Mouse (Mus musculus) hindbrain, embryonic 14.5 days (tissue): ENCODE results near the gene Fndc8. TPM values are rescaled to one million over a fixed set of nuclear protein-coding genes. Genes with fewer than 3 reads are reported as not detected.
"Not testable (repeated sequence)": the region's sequence is repeated elsewhere in the genome, so short reads cannot be mapped to it uniquely, and the experiment has no call there.

Source experiments
- ATAC-seq: fragments of 200-750 bp; cut with Nextera tagmentation; 2 replicates; pipeline ENCODE4 v1.8.0; 2017; ENCODE audit warnings: moderate number of reproducible peaks, mild to moderate bottlenecking, moderate TSS enrichment, moderate library complexity; ENCODE audit not compliant: low FRiP score
- DNase-seq: peaks from one replicate; pipeline ENCODE4 v3.0.0-alpha.2; 2015; ENCODE audit warnings: low spot score
- H3K27ac ChIP-seq: fragments of 300-500 bp; sonication (generic); 2 replicates; pipeline ENCODE4 v1.5.1; 2014; ENCODE audit warnings: mild to moderate bottlenecking, moderate library complexity
- H3K27me3 ChIP-seq: fragments of 300-500 bp; sonication (generic); 2 replicates; pipeline ENCODE4 v1.6.1; 2014; ENCODE audit warnings: mild to moderate bottlenecking, low read length, mixed read lengths; ENCODE audit not compliant: control insufficient read depth, insufficient read depth
- H3K36me3 ChIP-seq: fragments of 300-500 bp; sonication (generic); replicated peaks from 2 replicates; pipeline ENCODE4 v1.6.1; 2014; ENCODE audit not compliant: control insufficient read depth, insufficient read depth
- H3K4me1 ChIP-seq: fragments of 300-500 bp; sonication (generic); replicated peaks from 2 replicates; pipeline ENCODE4 v1.6.1; 2014; ENCODE audit warnings: antibody characterized with exemption, low read length, mixed read lengths; ENCODE audit not compliant: control insufficient read depth, insufficient read depth
- H3K4me2 ChIP-seq: fragments of 300-500 bp; sonication (generic); replicated peaks from 2 replicates; pipeline ENCODE4 v1.6.1; 2014; ENCODE audit warnings: mild to moderate bottlenecking, moderate library complexity
- H3K4me3 ChIP-seq: fragments of 300-500 bp; sonication (generic); replicated peaks from 2 replicates; pipeline ENCODE4 v1.5.1; 2014; ENCODE audit warnings: mild to moderate bottlenecking, low read length
- H3K9ac ChIP-seq: fragments of 300-500 bp; sonication (generic); 2 replicates; pipeline ENCODE4 v1.6.1; 2014
- H3K9me3 ChIP-seq: fragments of 300-500 bp; sonication (generic); 2 replicates; pipeline ENCODE4 v1.6.1; 2016; ENCODE audit warnings: low read length; ENCODE audit not compliant: control insufficient read depth
- WGBS: fragments of 180-500 bp; shearing (Covaris S2); extraction: QIAGEN DNeasy Blood & Tissue Kit; methylation state at CpG from one replicate; pipeline ENCODE4 v1.1.7; 2014; 5-methylcytosine and 5-hydroxymethylcytosine counted together
- polyA plus RNA-seq: library from polyadenylated mRNA; unstranded; fragments of >200 nt; fragmentation: Nextera tagmentation; extraction: Ambion mirVana; gene quantifications from 2 replicates; pipeline ENCODE4 v1.2.1, GENCODE M21; 2014

Gene Fndc8
- polyA plus RNA-seq, 1 experiment from 2014 or later = 0.37 TPM

DNA sequence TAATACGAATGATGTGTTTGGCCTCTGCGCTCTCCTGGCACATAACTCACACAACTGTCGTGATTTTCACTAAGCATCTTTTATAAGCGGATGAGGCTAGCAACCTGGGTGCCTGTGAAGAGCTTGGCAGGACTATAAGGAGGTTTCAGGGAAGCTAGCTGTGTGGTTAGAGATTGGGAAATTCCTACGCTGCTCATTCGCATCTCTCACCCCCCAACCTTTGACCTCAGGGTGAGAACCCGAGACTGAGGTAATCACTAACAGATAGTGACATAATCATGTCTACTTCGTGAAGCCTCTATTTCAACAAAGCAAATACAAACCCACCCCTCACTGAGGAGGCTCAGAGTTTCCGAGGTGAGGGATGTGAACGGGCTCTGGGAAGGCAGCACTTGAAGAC is 28.8 kb downstream of the Fndc8 start:
- ATAC-seq (no peak), DNase-seq (no peak)
- no peaks in the 10 kb centered on the region for H3K9me3 ChIP-seq
- no peaks in the 10 kb centered on the region for H3K36me3 ChIP-seq
- H3K27ac ChIP-seq = no peak overlapping the region
- no peak overlapping the region for H3K4me3 ChIP-seq
- H3K4me1 ChIP-seq = no peaks in the 10 kb centered on the region
- H3K4me2 ChIP-seq = no peak overlapping the region
- no peak overlapping the region for H3K9ac ChIP-seq
- WGBS = 68% methylated on average over 10 of the region's 10 CpGs
- H3K27me3 ChIP-seq = peaks cover 9% of the 10 kb centered on the region; the same call in 1 of the 2 replicates

DNA sequence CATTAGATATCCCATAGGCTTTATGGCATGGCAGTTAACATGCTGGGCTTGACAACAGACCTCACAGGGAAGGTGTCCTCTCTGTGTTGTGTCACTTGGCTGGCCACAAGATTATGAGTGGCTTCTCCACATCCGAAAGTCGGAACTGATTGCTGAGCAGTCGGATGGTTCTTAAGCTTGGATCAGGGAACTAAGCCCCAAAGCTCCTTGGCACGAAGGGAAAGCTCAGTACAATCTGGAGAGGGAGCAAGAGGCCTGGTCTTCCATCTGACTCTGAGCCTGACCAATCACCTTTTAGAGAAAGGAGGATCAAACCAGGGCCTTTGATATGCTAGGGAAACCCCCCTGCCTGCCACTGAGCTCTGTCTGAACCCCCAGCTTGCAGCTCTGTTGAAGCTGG is 29.8 kb downstream of the Fndc8 start:
- Histone ChIP-seq H3K27ac (no peak overlapping the region), H3K4me2 (no peak overlapping the region), H3K9ac (no peak overlapping the region), H3K36me3 (no peaks in the 10 kb centered on the region), H3K4me1 (no peaks in the 10 kb centered on the region), H3K4me3 (no peak overlapping the region), H3K9me3 (no peaks in the 10 kb centered on the region), H3K27me3 (peaks cover 12% of the 10 kb centered on the region; the same call in 1 of the 2 replicates)
- WGBS = 72% methylated on average over 4 of the region's 4 CpGs
- ATAC-seq (no peak), DNase-seq (no peak)

DNA sequence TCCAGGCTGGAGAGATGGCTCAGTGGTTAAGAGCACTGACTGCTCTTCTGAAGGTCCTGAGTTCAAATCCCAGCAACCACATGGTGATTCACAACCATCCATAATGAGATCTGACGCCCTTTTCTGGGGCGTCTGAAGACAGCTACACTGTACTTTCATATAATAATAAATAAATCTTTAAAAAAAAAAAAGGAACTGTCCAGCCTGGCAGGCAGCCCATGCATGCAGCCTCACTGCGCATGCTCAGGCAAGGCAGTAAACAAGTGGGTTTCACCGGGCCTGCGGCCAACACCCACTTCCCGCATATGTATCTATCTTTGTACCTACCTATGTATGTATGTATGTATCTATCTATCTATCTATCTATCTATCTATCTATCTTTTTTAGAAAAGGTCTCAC is 32.0 kb downstream of the Fndc8 start:
- peaks cover 19% of the 10 kb centered on the region for H3K27me3 ChIP-seq
- H3K9me3 ChIP-seq, H3K4me2 ChIP-seq, H3K9ac ChIP-seq, DNase-seq, H3K4me3 ChIP-seq, ATAC-seq, H3K27ac ChIP-seq, H3K36me3 ChIP-seq, H3K4me1 ChIP-seq: not testable (repeated sequence)
- 85% methylated on average over 6 of the region's 6 CpGs for WGBS

DNA sequence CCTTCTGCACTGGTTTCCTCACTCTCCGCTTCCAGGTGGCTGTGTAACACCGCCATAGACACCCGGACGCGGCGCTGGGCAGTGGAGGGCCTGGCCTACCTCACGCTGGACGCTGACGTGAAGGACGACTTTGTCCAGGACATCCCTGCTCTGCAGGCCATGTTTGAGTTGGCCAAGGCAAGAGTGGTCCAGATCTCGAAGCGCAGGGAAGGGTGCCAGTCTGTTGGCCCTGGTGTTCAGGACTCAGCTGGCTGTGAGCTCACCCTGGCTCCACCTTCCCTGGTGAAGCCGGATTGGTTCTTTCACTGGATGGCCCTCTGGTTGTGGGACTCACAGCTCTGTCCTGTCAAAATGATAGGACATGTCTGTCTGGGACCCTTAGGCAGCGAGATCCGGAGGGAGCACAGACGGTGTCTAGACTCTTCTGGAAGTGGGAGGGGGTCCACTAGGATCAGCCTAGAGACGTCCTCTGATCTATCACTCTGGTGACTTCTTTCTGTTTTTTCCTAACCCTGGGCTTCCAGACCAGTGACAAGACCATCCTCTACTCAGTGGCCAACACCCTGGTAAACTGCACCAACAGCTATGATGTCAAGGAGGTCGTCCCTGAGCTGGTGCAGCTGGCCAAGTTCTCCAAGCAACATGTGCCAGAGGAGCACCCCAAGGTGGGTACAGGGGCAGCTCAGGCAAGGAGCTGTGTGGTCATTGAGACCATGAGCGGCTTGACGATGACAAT is 37.1 kb downstream of the Fndc8 start:
- Histone ChIP-seq H3K27ac (no peak overlapping the region), H3K9ac (no peak overlapping the region), H3K4me1 (no peaks in the 10 kb centered on the region; the same call in 1 of the 2 replicates), H3K4me3 (no peak overlapping the region), H3K27me3 (peaks cover 40% of the 10 kb centered on the region), H3K9me3 (no peaks in the 10 kb centered on the region), H3K4me2 (no peak overlapping the region), H3K36me3 (no peaks in the 10 kb centered on the region)
- WGBS = 27% methylated on average over 20 of the region's 20 CpGs
- DNase-seq = no peak
- ATAC-seq = no peak

DNA sequence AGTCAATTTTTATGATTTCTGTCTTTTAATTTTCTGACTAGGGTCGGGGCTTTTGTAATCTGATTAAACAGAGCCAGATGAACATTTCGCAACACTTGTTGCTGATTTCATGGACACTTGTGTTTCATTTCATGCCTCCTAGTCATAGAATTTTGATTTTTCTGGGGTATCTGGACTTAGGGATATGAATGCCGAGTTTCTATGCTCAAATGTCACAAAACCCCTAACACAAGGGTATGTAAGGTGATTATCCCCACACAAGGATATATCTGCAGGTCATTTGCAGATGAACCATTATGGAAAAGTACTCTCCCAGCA is 37.7 kb downstream of the Fndc8 start:
- ATAC-seq = no peak
- peak overlapping the region; percentile 99 for H3K4me2 ChIP-seq
- H3K4me3 ChIP-seq = peak overlapping the region; percentile 46

DNA sequence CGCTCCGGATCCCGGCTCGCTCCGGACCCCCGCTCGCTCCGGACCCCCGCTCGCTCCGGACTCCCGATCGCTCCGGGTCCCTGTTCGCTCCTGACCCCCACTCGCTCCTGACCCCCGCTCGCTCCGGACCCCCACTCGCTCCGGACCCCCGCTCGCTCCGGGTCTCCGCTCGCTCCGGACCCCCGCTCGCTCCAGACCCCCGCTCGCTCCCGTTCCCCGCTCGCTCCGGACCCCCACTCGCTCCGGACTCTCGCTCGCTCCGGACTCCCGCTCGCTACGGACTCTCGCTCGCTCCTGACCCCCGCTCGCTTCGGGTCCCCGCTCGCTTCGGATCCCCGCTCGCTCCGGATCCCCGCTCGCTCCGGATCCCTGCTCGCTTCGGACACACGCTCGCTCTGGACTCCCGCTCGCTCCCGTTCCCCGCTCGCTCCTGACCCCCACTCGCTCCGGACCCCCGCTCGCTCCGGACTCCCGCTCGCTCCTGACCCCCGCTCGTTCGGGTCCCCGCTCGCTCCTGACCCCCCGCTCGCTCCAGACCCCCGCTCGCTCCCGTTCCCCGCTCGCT is 38.5 kb downstream of the Fndc8 start:
- 2% methylated on average over 81 of the region's 85 CpGs for WGBS
- peaks cover 52% of the 10 kb centered on the region for H3K27me3 ChIP-seq
- peak overlapping the region; percentile 24; the same call in 1 of the 2 replicates for H3K9ac ChIP-seq
- peak overlapping the region; percentile 99 for H3K4me2 ChIP-seq
- H3K27ac ChIP-seq, DNase-seq, ATAC-seq, H3K4me1 ChIP-seq, H3K36me3 ChIP-seq, H3K9me3 ChIP-seq: not testable (repeated sequence)
- peak overlapping the region; percentile 46 for H3K4me3 ChIP-seq

More for the DNA sequence above, 37.7 kb downstream of the Fndc8 start:
- no peaks in the 10 kb centered on the region for H3K36me3 ChIP-seq
- H3K27me3 ChIP-seq = peaks cover 45% of the 10 kb centered on the region
- WGBS = 55% methylated on average over 3 of the region's 3 CpGs
- no peak overlapping the region for H3K27ac ChIP-seq
- H3K9me3 ChIP-seq = no peaks in the 10 kb centered on the region
- H3K9ac ChIP-seq = no peak overlapping the region
- H3K4me1 ChIP-seq = no peaks in the 10 kb centered on the region; the same call in 1 of the 2 replicates
- no peak for DNase-seq

DNA sequence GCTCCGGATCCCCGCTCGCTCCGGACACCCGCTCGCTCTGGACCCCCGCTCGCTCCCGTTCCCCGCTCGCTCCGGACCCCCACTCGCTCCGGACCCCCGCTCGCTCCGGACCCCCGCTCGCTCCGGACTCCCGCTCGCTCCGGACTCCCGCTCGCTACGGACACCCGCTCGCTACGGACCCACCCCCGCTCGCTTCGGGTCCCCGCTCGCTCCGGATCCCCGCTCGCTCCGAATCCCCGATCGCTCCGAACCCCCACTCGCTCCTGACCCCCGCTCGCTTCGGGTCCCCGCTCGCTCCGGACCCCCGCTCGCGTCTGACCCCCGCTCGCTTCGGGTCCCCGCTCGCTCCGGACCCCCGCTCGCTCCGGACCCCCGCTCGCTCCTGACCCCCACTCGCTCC is 39.2 kb downstream of the Fndc8 start:
- not testable (repeated sequence) for H3K4me1 ChIP-seq, ATAC-seq, H3K9me3 ChIP-seq, H3K36me3 ChIP-seq, H3K27ac ChIP-seq, DNase-seq
- Histone ChIP-seq H3K4me2 (peak overlapping the region; percentile 99), H3K4me3 (peak overlapping the region; percentile 46), H3K27me3 (peaks cover 55% of the 10 kb centered on the region), H3K9ac (peak overlapping the region; percentile 53)
- 1% methylated on average over 44 of the region's 63 CpGs for WGBS

DNA sequence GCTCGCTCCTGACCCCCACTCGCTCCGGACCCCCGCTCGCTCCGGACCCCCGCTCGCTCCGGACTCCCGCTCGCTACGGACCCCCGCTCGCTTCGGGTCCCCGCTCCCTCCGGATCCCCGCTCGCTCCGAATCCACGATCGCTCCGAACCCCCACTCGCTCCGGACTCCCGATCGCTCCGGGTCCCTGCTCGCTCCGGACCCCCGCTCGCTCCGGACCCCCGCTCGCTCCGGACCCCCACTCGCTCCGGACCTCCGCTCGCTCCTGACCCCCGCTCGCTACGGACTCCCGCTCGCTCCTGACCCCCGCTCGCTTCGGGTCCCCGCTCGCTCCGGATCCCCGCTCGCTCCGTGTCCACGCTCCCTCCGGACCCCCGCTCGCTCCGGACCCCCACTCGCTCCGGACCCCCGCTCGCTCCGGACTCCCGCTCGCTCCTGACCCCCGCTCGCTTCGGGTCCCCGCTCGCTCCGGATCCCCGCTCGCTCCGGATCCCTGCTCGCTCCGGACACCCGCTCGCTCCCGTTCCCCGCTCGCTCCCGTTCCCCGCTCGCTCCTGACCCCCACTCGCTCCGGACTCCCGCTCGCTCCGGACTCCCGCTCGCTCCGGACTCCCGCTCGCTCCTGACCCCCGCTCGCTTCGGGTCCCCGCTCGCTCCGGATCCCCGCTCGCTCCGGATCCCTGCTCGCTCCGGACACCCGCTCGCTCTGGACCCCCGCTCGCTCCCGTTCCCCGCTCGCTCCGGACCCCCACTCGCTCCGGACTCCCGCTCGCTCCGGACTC is 39.9 kb downstream of the Fndc8 start:
- under 1% methylated on average over 114 of the region's 119 CpGs for WGBS
- not testable (repeated sequence) for DNase-seq, H3K27ac ChIP-seq, H3K4me1 ChIP-seq, H3K9me3 ChIP-seq, H3K36me3 ChIP-seq, ATAC-seq
- Histone ChIP-seq H3K27me3 (peaks cover 61% of the 10 kb centered on the region), H3K4me3 (peak overlapping the region; percentile 46), H3K9ac (peak overlapping the region; percentile 53), H3K4me2 (peak overlapping the region; percentile 99)

DNA sequence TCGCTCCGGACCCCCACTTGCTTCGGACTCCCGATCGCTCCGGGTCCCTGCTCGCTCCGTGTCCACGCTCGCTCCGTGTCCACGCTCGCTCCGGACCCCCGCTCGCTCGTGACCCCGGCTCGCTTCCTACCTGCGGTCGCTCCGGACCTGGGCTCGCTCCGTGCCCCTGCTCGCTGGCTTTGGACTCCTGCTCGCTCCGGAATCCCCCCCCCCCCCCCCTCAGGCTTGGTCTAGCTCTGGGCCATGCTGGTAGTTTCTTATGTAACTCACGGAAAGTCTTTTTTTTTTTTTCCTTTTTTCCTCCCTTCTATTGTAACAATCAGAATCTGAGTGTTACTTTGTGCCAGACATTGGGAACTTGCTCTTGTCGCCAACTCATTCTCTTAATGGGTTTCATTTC is 41.3 kb downstream of the Fndc8 start:
- peaks cover 65% of the 10 kb centered on the region for H3K27me3 ChIP-seq
- H3K9ac ChIP-seq = peak overlapping the region; percentile 28; the same call in 1 of the 2 replicates
- H3K9me3 ChIP-seq = no peaks in the 10 kb centered on the region
- no peak overlapping the region for H3K27ac ChIP-seq
- no peaks in the 10 kb centered on the region for H3K36me3 ChIP-seq
- H3K4me2 ChIP-seq = peak overlapping the region; percentile 99
- H3K4me1 ChIP-seq = no peaks in the 10 kb centered on the region; the same call in 1 of the 2 replicates
- peak overlapping the region; percentile 46 for H3K4me3 ChIP-seq
- ATAC-seq (no peak), DNase-seq (no peak)
- WGBS = 0% methylated on average over 28 of the region's 29 CpGs
